Mouse (Mus musculus) MEL (cell line): ENCODE measurements at regions not wholly inside any gene's neighbourhood (a gene's known extent, or its start where the extent isn't known, plus 50 kb on each side); places are given as distances from the start of the nearest gene placed in this dataset.

ENCODE experiments used
- KAT2A ChIP-seq: conservative IDR thresholded peaks from 2 replicates; pipeline ENCODE4 v1.6.1; 2012; ENCODE audit warnings: low read depth, low read length, improper control_type of control experiment, inconsistent platforms
- POLR2A ChIP-seq, 2 experiments: IDR thresholded peaks; 2 replicates each; pipeline ENCODE4 v1.6.1; 2011 to 2012; ENCODE audit warnings: low read length in 2 of 2, mild to moderate bottlenecking in 2 of 2, control low read depth in 1 of 2, improper control_type of control experiment in 1 of 2, low read depth in 1 of 2, moderate library complexity in 1 of 2; ENCODE audit not compliant: control insufficient read depth in 1 of 2, insufficient read depth in 1 of 2, poor library complexity in 1 of 2
- POLR2AphosphoS5 ChIP-seq: IDR thresholded peaks from 2 replicates; pipeline ENCODE4 v1.6.1; 2012; ENCODE audit warnings: low read depth, borderline replicate concordance, mild to moderate bottlenecking, inconsistent platforms, low read length, moderate library complexity, mixed read lengths
- ZNF384 ChIP-seq: IDR thresholded peaks from 2 replicates; pipeline ENCODE4 v1.6.1; 2012; ENCODE audit warnings: low read depth, mild to moderate bottlenecking, inconsistent platforms, low read length, improper control_type of control experiment

DNA sequence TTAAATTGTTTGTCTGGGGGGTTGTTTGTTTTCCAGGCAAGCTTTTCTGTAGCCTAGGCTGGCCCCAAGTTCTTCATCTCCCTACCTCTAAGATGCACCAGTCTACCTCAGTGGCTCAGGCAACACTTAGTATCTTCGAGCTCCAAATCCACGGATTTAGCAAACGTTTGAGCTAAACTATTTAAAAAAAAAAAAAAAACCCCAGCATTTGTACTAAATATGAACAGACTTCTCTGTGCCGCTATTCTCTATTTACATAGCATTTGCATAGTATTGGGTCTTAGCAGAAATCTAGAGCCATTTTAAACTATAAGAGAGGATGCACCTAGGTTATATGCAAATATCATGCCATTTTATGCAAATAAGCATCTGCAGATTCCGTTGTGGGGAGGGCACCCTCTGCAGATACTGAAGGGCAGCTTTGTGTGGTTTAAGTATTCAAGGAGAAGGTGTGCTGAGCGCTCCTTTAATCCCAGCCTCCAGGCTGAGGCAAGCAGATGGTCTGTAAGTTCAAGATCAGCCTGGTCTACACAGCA lies 123.4 kb upstream of the Slc22a12 start:
- no peak for TF ChIP-seq KAT2A
- no peak for TF ChIP-seq POLR2AphosphoS5
- TF ChIP-seq POLR2A (IDR thresholded peaks at IDR 0.05; ENCODE audit: control insufficient read depth in 1 of 2, insufficient read depth in 1 of 2, low read depth in 1 of 2, low read length in 2 of 2, poor library complexity in 1 of 2): no peak
- TF ChIP-seq ZNF384: 0 out of 2 replicates have a peak, but pooled peaks have one; percentile 36
